Mouse (Mus musculus): ENCODE results near the gene Vwf.

Gene Vwf

DNA sequence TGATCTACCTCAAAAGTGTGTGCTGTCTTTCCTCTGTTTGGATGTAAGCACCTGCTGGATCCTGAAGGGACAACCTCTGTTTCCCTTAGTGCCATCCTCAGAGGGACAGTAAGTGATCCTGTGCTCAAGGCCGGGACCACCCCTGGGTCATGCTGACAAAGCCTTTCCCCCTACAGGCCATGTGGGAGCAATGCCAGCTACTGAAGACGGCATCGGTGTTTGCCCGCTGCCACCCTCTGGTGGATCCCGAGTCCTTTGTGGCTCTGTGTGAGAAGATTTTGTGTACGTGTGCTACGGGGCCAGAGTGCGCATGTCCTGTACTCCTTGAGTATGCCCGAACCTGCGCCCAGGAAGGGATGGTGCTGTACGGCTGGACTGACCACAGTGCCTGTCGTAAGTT, 41.7 kb downstream of the Vwf start:
- DNase-seq (ENCODE audit: low spot score), result no peak

- DNase-seq (ENCODE audit: low spot score), result no peak
These were observed 42.5 kb downstream of the Vwf start for GRCm38 (mm10) chr6:125589075-125589474.

DNA sequence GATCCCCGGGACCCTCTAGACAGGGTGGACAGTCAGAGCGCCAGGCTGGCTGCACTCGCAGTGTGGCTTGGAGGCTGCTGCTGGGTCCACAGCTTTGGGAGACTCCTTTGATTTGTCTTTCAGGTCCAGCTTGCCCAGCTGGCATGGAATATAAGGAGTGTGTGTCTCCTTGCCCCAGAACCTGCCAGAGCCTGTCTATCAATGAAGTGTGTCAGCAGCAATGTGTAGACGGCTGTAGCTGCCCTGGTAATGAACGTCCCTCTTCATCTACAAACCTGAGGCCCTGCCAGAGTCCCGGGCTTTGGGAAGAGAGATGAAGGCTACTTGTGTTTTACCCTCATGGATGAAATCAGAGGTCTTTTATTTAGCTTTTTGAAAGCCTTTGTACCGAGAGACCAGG, 43.5 kb downstream of the Vwf start:
- DNase-seq (ENCODE audit: low spot score), result peak; percentile 21

DNA sequence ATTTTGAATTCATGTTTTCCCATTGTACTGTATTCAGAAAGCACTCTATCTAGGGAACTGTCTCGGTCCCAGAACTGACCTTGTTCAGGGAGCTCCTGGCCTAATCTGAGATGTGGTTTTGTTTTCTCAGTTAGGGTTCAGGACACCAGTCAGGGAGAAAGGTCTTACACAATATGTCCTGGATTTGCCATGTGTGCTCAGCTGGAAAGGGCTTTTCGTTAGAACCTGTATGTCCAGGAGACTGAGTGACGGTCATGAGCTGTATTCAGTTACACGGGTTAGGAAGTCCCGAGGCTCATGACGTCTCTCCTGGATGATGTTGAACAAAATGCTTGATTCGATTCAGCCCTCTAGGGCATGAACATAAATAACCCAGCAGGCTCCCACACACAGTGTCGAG, 43.9 kb downstream of the Vwf start:
- DNase-seq (ENCODE audit: low spot score), result no peak

DNA sequence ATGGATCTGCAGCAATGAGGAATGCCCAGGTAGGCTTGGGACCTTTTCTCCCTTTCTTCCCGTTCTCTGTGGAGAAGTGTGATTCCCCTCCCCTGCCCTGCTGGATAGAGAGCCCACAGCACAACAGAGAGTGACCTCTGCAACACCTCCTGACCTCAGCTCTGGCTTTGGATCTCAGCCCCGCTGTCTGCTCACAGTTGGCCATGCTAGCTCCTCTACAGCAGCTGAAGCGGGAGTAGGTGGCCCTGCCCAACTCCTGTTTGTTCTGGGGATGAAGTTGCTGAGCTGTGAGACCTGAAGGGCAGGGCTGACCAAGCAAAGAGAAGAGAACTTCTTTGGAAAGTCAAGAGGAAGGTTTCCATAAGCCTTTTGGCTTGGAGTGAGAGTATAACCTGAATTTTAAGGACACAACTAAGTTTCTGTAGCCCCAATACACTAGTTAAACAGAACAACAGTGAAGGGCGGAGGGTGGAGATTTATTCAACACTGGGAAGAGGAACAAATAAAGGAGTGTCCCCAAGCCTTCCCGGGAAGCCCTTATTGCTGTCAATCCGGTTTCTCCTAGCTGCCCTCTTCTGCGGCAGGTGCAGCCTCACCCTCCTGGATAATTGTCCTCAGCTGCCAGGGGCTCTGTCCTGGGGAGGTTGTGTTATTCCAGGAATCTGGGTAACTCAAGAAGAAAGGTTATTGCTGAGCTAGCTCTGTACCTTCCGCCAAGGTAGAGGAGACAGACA, 45.2 kb downstream of the Vwf start:
- no peak for DNase-seq (ENCODE audit: low spot score)

DNA sequence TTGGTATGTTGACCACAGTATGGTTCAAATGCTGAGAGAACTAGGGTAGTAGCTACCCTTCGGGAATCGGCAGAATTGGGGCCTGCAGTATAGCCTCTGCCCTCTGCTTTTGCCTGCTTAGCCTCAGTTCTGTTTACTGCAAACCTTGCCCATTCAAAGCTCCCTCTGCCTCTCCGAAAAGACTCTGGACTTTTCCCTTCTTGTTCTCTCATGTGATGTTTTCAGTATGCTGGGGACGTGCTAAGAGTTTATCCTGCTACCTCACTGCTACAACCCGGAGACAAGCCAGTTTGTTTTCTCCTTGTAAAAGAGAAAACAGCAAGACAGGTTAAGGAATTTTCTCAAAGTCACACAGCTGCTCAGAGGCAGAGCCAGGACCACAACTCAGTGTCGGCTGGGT, 46.0 kb downstream of the Vwf start:
- DNase-seq (ENCODE audit: low spot score), result no peak

DNA sequence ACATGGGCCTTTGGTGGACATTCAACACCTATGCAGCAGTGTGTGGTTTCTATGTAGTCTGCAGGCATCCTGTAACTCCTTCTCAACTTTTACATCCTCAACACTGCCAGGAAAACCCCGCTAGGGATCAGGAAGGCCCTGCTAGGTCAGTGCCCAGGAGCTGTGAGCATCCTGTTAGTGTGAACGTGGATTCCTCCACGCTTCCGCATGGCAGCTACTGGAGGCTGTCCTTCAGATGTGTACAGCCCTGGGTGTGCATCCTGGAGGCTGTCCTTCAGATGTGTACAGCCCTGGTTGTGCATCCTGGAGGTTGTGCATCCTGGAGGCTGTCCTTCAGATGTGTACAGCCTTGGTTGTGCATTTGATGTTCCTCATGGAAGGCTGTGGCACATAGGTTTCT, 47.7 kb downstream of the Vwf start:
- no peak for DNase-seq (ENCODE audit: low spot score)

GRCm38 (mm10) chr6:125594825-125595224, 48.3 kb downstream of the Vwf start:
- DNase-seq (ENCODE audit: low spot score), result no peak

GRCm38 (mm10) chr6:125596701-125597318, 50.2 kb downstream of the Vwf start:
- DNase-seq (ENCODE audit: low spot score), result no peak

GRCm38 (mm10) chr6:125597716-125598115, 51.1 kb downstream of the Vwf start:
- DNase-seq (ENCODE audit: low spot score), result no peak

- peak; percentile 76 for DNase-seq (ENCODE audit: low spot score)
These were observed 53.5 kb downstream of the Vwf start for GRCm38 (mm10) chr6:125600036-125600558.

DNA sequence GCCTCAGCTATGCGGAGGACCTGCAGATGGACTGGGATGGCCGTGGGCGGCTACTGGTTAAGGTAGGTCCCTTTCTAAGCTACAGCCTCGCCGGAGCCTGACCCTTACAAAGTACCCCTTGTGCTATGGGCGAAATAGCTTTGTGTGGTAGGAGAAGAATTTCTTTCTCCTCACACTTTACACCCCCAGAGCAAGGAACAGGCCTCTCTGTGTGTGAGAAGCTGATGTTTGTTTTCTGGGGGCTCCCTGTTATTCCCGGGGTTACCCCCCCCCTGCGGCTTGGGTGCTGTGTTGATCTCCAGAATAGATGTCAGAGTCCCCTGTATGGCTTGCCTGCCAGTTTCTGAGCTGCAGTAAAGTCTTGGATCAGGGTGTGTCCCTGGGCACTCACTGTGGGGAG, 54.1 kb downstream of the Vwf start:
- DNase-seq (ENCODE audit: low spot score), result no peak

- DNase-seq (ENCODE audit: low spot score), result no peak
These were observed 54.6 kb downstream of the Vwf start for GRCm38 (mm10) chr6:125601190-125601589.

DNA sequence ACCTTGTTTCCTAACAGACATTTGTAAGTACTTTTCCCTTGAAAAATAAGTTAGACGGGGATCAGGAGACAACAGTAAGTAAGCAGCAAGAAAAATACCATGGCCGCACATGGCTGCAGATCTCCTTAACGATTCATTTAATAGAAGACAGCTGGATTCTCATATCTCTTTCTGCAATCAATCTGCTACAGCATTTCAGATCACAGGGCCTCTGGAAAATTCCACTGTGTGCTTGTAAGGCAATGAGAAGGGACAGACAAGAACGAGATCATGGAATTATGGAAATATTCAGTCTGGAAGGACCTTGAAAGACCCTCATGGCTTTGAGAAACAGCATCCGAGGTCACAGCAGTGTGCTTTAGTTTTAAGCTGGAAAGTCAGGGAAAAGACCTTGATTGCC, 55.2 kb downstream of the Vwf start:
- DNase-seq (ENCODE audit: low spot score), result no peak

DNA sequence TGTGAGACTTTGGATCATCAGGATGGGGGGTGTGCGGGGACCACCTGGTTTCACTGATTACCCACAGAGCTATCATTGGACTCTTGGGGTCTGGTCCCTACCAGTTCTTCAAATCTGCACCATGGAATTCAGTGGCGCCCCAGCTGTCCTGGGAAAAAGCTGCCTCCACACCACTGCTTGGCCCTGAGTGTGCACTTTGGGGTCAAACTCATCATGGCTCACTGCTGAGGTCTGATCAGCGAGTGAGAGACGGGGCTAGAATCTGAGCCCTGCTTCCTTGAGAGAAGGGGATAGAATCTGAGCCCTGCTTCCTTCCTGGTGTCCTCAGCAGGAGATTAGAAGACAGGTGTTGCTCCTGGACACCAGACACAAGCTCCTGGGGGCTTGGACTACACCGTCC, 55.8 kb downstream of the Vwf start:
- DNase-seq (ENCODE audit: low spot score), result no peak

DNA sequence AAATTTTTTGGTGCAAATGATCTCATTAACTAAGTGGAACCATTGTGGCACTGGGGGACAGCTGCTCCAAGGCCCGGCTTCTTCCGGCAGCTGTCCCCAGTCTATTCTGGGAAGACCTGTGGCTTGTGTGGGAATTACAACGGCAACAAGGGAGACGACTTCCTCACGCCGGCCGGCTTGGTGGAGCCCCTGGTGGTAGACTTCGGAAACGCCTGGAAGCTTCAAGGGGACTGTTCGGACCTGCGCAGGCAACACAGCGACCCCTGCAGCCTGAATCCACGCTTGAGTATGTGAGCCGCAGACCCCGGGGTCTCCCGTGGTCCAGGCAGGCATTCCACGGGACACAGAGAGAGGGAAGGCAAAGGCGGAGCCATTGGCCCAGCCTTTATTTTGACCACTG, 56.7 kb downstream of the Vwf start:
- peak; percentile 81 for DNase-seq (ENCODE audit: low spot score)

DNA sequence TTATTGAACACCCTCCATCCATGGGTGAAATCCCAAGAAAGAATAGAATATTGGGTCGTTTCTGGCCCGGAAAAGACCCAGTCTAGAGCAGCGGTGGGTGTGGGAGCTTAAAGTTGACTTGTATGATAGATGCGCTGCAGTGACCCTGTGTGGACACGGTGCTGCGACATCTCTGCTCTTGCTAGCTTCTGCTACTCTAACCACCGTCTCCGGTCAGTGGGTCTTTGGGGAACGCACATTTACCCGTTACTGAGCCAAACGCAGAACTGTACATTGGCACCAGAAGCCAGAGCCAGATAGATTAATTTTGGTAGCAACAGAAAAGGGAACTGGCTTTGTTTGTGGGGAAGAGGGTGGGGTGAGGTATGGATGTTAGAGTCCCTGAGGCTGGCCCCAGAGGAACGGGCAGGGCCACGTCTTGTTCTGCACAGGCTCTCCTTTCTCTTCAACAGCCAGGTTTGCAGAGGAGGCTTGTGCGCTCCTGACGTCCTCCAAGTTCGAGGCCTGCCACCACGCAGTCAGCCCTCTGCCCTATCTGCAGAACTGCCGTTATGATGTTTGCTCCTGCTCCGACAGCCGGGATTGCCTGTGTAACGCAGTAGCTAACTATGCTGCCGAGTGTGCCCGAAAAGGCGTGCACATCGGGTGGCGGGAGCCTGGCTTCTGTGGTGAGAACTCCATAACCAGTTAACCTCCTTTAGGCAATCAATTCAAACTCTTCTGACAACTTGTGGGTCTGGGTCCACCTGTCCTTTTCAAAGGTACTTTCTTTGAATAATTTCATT, 57.3 kb downstream of the Vwf start:
- DNase-seq (ENCODE audit: low spot score), result no peak

GRCm38 (mm10) chr6:125604463-125605191, 58.1 kb downstream of the Vwf start:
- DNase-seq (ENCODE audit: low spot score), result peak; percentile 85

GRCm38 (mm10) chr6:125609025-125609424, 62.5 kb downstream of the Vwf start:
- no peak for DNase-seq (ENCODE audit: low spot score)

- no peak for DNase-seq (ENCODE audit: low spot score)
These were observed 71.3 kb downstream of the Vwf start for GRCm38 (mm10) chr6:125617855-125618254.

GRCm38 (mm10) chr6:125620764-125621163, 74.2 kb downstream of the Vwf start:
- DNase-seq (ENCODE audit: low spot score), result peak; percentile 56

GRCm38 (mm10) chr6:125622434-125622833, 75.9 kb downstream of the Vwf start:
- DNase-seq (ENCODE audit: low spot score), result no peak
